Mouse (Mus musculus) myocyte (in vitro differentiated cells): ENCODE measurements around the gene Btbd3.

Experiments used
- CEBPB ChIP-seq: IDR thresholded peaks from 2 replicates; pipeline ENCODE4 v1.6.1; 2011; ENCODE audit warnings: mild to moderate bottlenecking, moderate library complexity; ENCODE audit not compliant: poor library complexity, insufficient read depth, severe bottlenecking
- E2F4 ChIP-seq: IDR thresholded peaks from one replicate; pipeline ENCODE4 v1.6.1; 2011; ENCODE audit warnings: mild to moderate bottlenecking, control low read depth, moderate library complexity; ENCODE audit not compliant: insufficient read depth
- MAX ChIP-seq: IDR thresholded peaks from one replicate; pipeline ENCODE4 v1.6.1; 2011; ENCODE audit warnings: low read depth, mild to moderate bottlenecking, control low read depth
- MYOD1 ChIP-seq, 3 experiments: IDR thresholded peaks; one replicate each; pipeline ENCODE4 v1.6.1; 2011; ENCODE audit warnings: control low read depth in 2 of 3, low read depth in 2 of 3, mild to moderate bottlenecking in 2 of 3, moderate library complexity in 1 of 3; ENCODE audit not compliant: insufficient read length in 2 of 3, control insufficient read depth in 1 of 3
- MYOG ChIP-seq, 3 experiments: IDR thresholded peaks; one replicate each; pipeline ENCODE4 v1.6.1; 2011; ENCODE audit warnings: control low read depth in 2 of 3, low read depth in 2 of 3, mild to moderate bottlenecking in 2 of 3; ENCODE audit not compliant: insufficient read length in 2 of 3, control insufficient read depth in 1 of 3, insufficient read depth in 1 of 3
- POLR2A ChIP-seq: IDR thresholded peaks from one replicate; pipeline ENCODE4 v1.6.1; 2011; ENCODE audit warnings: low read depth, mild to moderate bottlenecking, control low read depth, moderate library complexity; ENCODE audit not compliant: insufficient read length
- POLR2AphosphoS2 ChIP-seq: IDR thresholded peaks from one replicate; pipeline ENCODE4 v1.6.1; 2011; ENCODE audit warnings: low read depth, control low read depth; ENCODE audit not compliant: insufficient read length
- REST ChIP-seq: IDR thresholded peaks from one replicate; pipeline ENCODE4 v1.6.1; 2011; ENCODE audit warnings: mild to moderate bottlenecking, control low read depth, moderate library complexity; ENCODE audit not compliant: insufficient read depth, insufficient read length
- SRF ChIP-seq: IDR thresholded peaks from one replicate; pipeline ENCODE4 v1.6.1; 2011; ENCODE audit warnings: low read depth; ENCODE audit not compliant: control insufficient read depth, insufficient read length
- TCF12 ChIP-seq: IDR thresholded peaks from one replicate; pipeline ENCODE4 v1.6.1; 2011; ENCODE audit warnings: mild to moderate bottlenecking, control low read depth; ENCODE audit not compliant: poor library complexity, insufficient read depth, severe bottlenecking
- TCF3 ChIP-seq: IDR thresholded peaks from one replicate; pipeline ENCODE4 v1.6.1; 2011; ENCODE audit warnings: low read depth, control low read depth; ENCODE audit not compliant: insufficient read length
- USF1 ChIP-seq: IDR thresholded peaks from one replicate; pipeline ENCODE4 v1.6.1; 2011; ENCODE audit warnings: low read depth, mild to moderate bottlenecking, control low read depth, moderate library complexity

- TF ChIP-seq POLR2AphosphoS2, result no peak
- TF ChIP-seq REST, result no peak
- TF ChIP-seq POLR2A, result no peak
- no peak for TF ChIP-seq MAX
- no peak for TF ChIP-seq USF1
- no peak for TF ChIP-seq MYOG (IDR thresholded peaks at IDR 0.05; ENCODE audit: control insufficient read depth in 1 of 3, insufficient read depth in 1 of 3, insufficient read length in 2 of 3, low read depth in 2 of 3)
- no peak for TF ChIP-seq TCF12
- no peak for TF ChIP-seq MYOD1 (IDR thresholded peaks at IDR 0.05; ENCODE audit: control insufficient read depth in 1 of 3, insufficient read length in 2 of 3, low read depth in 2 of 3)
- no peak for TF ChIP-seq E2F4
- no peak for TF ChIP-seq SRF
- TF ChIP-seq TCF3, result no peak
- TF ChIP-seq CEBPB, result no peak
Observed at GRCm38 (mm10) chr2:138337886-138338494, 81.6 kb downstream of the Btbd3 start.
